Mouse (Mus musculus) G1E (cell line): ENCODE data around the gene Tpcn1.

Source experiments
- CTCF ChIP-seq: IDR thresholded peaks from 2 replicates; pipeline ENCODE4 v1.5.1; 2012; ENCODE audit warnings: low read depth, low read length, inconsistent platforms, mixed read lengths
- GATA1 ChIP-seq: IDR thresholded peaks from 2 replicates; pipeline ENCODE4 v1.6.1; 2012; ENCODE audit warnings: borderline replicate concordance, low read length, inconsistent platforms, mixed read lengths

- TF ChIP-seq CTCF: no peak
- TF ChIP-seq GATA1: no peak
These were observed 10.5 kb downstream of the Tpcn1 start for GRCm38 (mm10) chr5:120577935-120578441.
